Mouse (Mus musculus): ENCODE results near the gene Rbbp8nl.

DNA sequence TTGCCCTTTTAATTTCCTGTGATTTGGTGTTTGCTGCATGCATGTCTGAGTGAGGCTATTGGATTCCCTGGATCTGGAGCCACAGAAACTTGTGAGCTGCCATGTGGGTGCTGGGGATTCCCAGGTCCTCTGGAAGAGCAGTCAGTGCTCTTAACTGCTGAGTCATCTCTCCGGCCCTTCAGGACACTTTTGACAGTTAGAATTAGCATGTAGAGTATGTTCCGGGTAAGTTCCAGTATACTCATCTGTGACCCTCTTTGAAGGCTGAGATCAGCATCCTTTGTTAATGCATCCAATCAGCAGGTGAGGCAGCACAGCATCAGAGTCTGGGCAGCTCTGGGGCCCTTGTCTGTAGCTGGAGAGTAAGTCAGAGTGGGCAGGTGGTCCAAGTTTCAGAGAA is 10.6 kb upstream of the Rbbp8nl start:
- no peak for TF ChIP-seq CTCF (IDR thresholded peaks at IDR 0.05; ENCODE audit: control insufficient read depth, insufficient read depth, insufficient replicate concordance, low read depth, low read length)
- TF ChIP-seq POLR2A (IDR thresholded peaks at IDR 0.05; ENCODE audit: control insufficient read depth, low read depth, low read length) = no peak
